Mouse (Mus musculus) c-Kit-positive CD71-positive TER-119-negative erythroid progenitor cells, embryonic 14.5 days (primary cell): ENCODE data around the gene Trip4.
"Not testable (repeated sequence)": the region's sequence is repeated elsewhere in the genome, so short reads cannot be mapped to it uniquely, and the experiment has no call there.

Experiments
- DNase-seq: peaks from one replicate; pipeline ENCODE4 v3.0.0-alpha.2; 2013; ENCODE audit warnings: low read depth

The Trip4 gene

GRCm38 (mm10) chr9:65793506-65793905, 115.1 kb downstream of the Trip4 start:
- no peak for DNase-seq

- no peak for DNase-seq
Measured at GRCm38 (mm10) chr9:65793086-65793485, 115.5 kb downstream of the Trip4 start.

GRCm38 (mm10) chr9:65791846-65792245, 116.7 kb downstream of the Trip4 start:
- DNase-seq: no peak

- DNase-seq: no peak
Measured at GRCm38 (mm10) chr9:65791106-65791505, 117.5 kb downstream of the Trip4 start.

DNA sequence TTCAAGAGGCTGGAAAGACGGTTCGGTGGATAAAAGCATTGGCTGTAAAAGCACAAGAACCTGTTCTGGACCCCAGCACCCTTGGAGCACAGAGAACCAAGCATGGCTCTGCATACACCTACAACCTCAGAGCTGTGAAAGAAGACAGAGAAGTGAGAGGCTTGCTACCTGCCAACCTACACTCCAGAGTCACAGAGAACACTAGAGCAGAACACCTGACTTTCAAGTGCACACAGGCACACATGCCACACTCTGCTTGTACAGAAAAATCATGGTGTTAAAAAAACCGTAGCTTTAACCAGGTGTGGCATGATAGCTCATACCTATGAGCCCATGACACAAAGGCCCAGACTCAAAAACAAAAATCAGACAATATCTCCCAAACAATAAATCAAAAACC, 118.8 kb downstream of the Trip4 start:
- DNase-seq: no peak

GRCm38 (mm10) chr9:65788556-65788955, 120.0 kb downstream of the Trip4 start:
- no peak for DNase-seq

DNA sequence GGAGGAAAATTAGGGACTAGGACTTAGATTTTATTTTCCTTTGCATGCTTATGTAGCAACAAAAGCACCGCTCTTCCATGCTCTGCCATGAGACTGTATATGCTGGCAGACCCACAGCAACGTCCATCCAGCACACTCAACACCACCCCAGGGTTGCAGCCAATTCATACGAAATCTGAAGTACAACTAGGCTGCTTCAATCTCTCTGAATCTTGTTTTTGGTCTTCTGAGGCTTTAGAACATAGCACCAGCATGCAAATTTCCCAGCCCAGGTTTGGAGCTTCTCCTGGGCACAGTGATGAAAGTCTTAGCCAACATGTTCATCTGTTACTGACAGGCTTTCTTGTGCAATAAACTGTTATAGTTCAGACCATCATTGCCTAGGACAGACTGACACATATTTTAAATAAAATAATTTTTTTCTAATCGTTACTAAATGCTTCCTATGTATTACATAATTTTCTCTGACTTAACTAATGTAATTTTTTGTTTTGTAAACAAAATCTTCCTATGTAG, 120.7 kb downstream of the Trip4 start:
- DNase-seq: no peak

DNA sequence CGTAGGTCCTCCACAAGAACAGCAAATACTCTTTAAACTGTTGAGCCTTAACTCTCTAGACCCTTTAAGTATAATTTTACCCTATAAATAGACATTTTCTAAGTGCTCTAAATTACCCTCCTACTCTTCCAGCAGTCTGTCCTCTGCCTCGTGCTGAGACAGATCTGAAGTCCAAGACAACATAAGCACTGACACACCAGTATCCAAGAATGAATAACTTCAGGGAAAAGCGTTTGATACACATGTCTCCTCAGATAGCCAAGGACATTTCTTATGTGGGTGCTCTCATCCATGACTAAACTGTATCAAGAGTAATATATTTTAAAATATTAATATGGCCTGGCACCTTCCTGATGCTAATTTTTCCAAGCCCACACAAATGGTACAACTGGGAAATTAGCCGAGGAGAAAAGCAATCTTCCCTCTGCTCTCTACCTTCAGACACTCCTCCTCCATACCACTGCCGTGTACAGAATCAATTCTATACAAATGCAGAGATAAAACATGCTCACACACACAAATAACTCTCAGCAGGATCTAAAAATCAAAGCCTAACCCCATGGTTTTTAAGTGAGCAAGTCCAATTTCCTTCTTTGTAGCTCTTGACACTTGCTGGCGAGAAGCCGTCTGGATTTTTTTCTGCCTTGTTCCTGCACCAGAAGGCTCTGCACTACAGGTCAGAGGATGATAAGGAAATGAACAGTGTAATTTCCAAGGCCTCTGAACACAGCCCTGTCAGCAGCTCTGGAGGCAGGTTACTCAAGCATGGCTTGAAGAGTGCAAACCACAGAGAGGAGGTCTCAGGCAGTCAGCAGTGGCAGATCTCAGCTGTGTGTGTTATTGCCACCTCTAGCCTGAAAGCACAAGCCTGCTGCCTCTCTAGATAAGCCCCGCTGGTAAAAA, 121.5 kb downstream of the Trip4 start:
- peak; percentile 53 for DNase-seq

DNA sequence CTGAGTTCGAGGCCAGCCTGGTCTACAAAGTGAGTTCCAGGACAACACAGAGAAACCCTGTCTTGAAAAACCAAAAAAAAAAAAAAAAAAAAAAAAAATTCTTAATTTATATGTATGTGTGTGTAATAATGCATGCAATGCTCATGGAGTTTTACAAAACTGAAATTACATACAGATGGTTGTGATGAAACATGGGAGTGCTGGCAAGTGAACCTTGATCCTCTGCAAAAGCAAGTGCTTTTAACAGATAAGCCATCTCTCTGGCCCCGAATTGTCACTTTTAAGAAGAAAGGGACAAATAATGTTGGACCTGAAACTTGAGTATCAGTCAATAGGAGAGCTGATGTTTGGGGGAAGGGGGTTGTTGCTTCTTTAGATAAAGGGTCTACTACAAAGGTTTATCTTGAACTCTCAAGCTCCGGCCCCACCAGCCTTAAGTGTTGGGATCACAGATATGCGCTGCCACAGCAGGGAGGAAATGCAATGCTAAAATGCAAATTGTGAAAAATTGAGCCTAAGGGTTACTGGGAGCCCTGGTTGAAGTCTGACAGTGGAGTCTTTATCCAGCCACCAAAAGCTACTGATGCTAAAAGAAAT, 122.7 kb downstream of the Trip4 start:
- peak; percentile 61 for DNase-seq

GRCm38 (mm10) chr9:65779619-65780018, 129.0 kb downstream of the Trip4 start:
- not testable (repeated sequence) for DNase-seq
